Mouse (Mus musculus) heart, embryonic 16.5 days (tissue): Measurements from ENCODE around the gene Olfr1250. TPM values are rescaled to one million over a fixed set of nuclear protein-coding genes. Genes with fewer than 3 reads are reported as not detected.
"Not testable (repeated sequence)": the region's sequence is repeated elsewhere in the genome, so short reads cannot be mapped to it uniquely, and the experiment has no call there.

Experiments used
- ATAC-seq: fragments of 200-750 bp; cut with Nextera tagmentation; replicated peaks from 2 replicates; pipeline ENCODE4 v1.8.0; 2017; ENCODE audit warnings: moderate number of reproducible peaks; ENCODE audit not compliant: insufficient read depth, low FRiP score; ENCODE audit errors: extremely low read depth
- H3K27ac ChIP-seq: fragments of 300-500 bp; sonication (generic); 2 replicates; pipeline ENCODE4 v1.5.1; 2014; ENCODE audit warnings: mild to moderate bottlenecking, low read length, control low read depth, moderate library complexity
- H3K27me3 ChIP-seq: fragments of 300-500 bp; sonication (generic); 2 replicates; pipeline ENCODE4 v1.6.1; 2014; ENCODE audit warnings: low read length, mixed read lengths; ENCODE audit not compliant: control insufficient read depth, insufficient read depth
- H3K36me3 ChIP-seq: fragments of 300-500 bp; sonication (generic); 2 replicates; pipeline ENCODE4 v1.6.1; 2014; ENCODE audit not compliant: control insufficient read depth, insufficient read depth
- H3K4me1 ChIP-seq: fragments of 300-500 bp; sonication (generic); 2 replicates; pipeline ENCODE4 v1.6.1; 2014; ENCODE audit warnings: low read length, mixed read lengths; ENCODE audit not compliant: control insufficient read depth, insufficient read depth
- H3K4me2 ChIP-seq: fragments of 300-500 bp; sonication (generic); 2 replicates; pipeline ENCODE4 v1.6.1; 2014; ENCODE audit warnings: low read depth, mild to moderate bottlenecking, control low read depth, low read length
- H3K4me3 ChIP-seq: fragments of 300-500 bp; sonication (generic); 2 replicates; pipeline ENCODE4 v1.5.1; 2014; ENCODE audit warnings: mild to moderate bottlenecking, control low read depth, low read length
- H3K9ac ChIP-seq: fragments of 300-500 bp; sonication (generic); 2 replicates; pipeline ENCODE4 v1.6.1; 2014; ENCODE audit warnings: low read length, control low read depth
- H3K9me3 ChIP-seq: fragments of 300-500 bp; sonication (generic); replicated peaks from 2 replicates; pipeline ENCODE4 v1.6.1; 2016; ENCODE audit warnings: low read length; ENCODE audit not compliant: control insufficient read depth
- WGBS: fragments of 180-500 bp; shearing (Covaris S2); extraction: QIAGEN DNeasy Blood & Tissue Kit; methylation state at CpG from one replicate; pipeline ENCODE4 v1.1.7; 2014; 5-methylcytosine and 5-hydroxymethylcytosine counted together
- polyA plus RNA-seq: library from polyadenylated mRNA; unstranded; fragments of >200 nt; fragmentation: Nextera tagmentation; extraction: Ambion mirVana; gene quantifications from 2 replicates; pipeline ENCODE4 v1.2.1, GENCODE M21; 2015

The Olfr1250 gene
- polyA plus RNA-seq, result not detected in 2 replicates

DNA sequence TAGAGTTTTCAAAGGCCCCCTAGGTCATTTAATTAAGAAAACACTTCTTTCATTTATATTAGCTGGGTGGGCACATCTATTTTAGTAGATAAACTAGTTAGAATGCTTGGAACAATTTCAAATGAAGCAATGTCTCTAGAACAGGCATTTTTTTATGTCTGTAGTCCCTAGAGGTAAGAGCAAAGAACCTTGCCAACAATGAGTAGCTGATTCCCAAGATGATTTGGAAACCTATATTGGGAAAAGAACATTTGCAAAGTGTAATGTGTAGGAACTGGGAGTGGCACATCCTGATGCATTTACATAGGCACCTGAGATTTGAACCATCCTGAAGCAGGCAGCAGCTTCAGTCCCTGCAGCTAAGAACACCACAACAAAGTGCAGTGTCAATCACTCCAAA lies at the start of gene Olfr1250:
Gene Olfr1250, minus strand, starts transcription at position 101 of the 400 bp plus-strand sequence.
- no peaks in the 10 kb centered on the region for H3K9me3 ChIP-seq
- no peak within 1 kb of the TSS for H3K4me3 ChIP-seq
- no peaks in the 10 kb centered on the region for H3K4me1 ChIP-seq
- no peak within 1 kb of the TSS for H3K9ac ChIP-seq
- no peaks in the 10 kb centered on the region for H3K36me3 ChIP-seq
- no peaks in the 10 kb centered on the region for H3K27me3 ChIP-seq
- H3K27ac ChIP-seq, result no peak within 1 kb of the TSS
- no peak within 1 kb of the TSS for H3K4me2 ChIP-seq
- ATAC-seq, result no peak

- no peaks in the 10 kb centered on the region for H3K27me3 ChIP-seq
- 75% methylated on average over 6 of the region's 6 CpGs for WGBS
- no peak overlapping the region for H3K4me2 ChIP-seq
- H3K9ac ChIP-seq, result no peak overlapping the region
- H3K36me3 ChIP-seq, result no peaks in the 10 kb centered on the region
- H3K9me3 ChIP-seq, result no peaks in the 10 kb centered on the region
- H3K27ac ChIP-seq, result no peak overlapping the region
- H3K4me3 ChIP-seq, result no peak overlapping the region
- ATAC-seq, result no peak
- no peaks in the 10 kb centered on the region for H3K4me1 ChIP-seq
These were observed 30.7 kb upstream of the Olfr1250 start for GRCm38 (mm10) chr2:89691980-89692379.

- no peak for ATAC-seq
- Histone ChIP-seq H3K27me3 (no peaks in the 10 kb centered on the region), H3K27ac (no peak within 1 kb of the TSS), H3K4me3 (no peak within 1 kb of the TSS), H3K4me2 (no peak within 1 kb of the TSS), H3K9ac (no peak within 1 kb of the TSS), H3K4me1 (no peaks in the 10 kb centered on the region), H3K9me3 (no peaks in the 10 kb centered on the region), H3K36me3 (no peaks in the 10 kb centered on the region)
These were observed 10.6 kb upstream of the Olfr1250 start, which contains the start of gene Olfr1251 for GRCm38 (mm10) chr2:89671836-89672235. Olfr1251 (minus strand) TSS chr2:89671936.

DNA sequence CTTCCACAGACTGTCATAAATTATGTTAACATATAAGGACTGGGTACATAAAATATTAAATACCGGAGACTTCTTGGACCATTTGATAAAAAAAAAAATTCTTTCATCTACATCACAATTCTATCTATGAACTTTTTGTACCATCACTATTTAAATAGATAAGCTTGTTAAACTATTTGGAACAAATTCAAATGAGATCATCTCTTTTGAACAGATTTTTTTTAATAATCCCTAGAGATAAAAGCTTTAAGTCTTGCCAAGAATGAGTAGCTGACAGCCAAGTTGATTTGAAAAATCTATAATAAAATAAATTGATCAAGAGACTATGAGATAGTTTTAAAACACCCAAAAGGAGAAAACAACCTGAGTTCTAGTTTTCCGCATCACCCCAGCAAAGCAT lies 26.4 kb downstream of the Olfr1250 start, which contains the start of gene Olfr1249:
Gene Olfr1249, minus strand, starts transcription at position 101 of the 400 bp plus-strand sequence.
- no peaks in the 10 kb centered on the region for H3K4me1 ChIP-seq

GRCm38 (mm10) chr2:89618145-89618544 lies 43.1 kb downstream of the Olfr1250 start, which contains the start of gene Olfr1248:
Olfr1248 (minus strand) TSS chr2:89618245.
- not testable (repeated sequence) for H3K9me3 ChIP-seq, H3K4me1 ChIP-seq, H3K27ac ChIP-seq, H3K9ac ChIP-seq, H3K36me3 ChIP-seq, H3K4me2 ChIP-seq, H3K27me3 ChIP-seq, H3K4me3 ChIP-seq, ATAC-seq
- WGBS, result 92% methylated on average over 1 of the region's 1 CpGs

More for the DNA sequence above, 26.4 kb downstream of the Olfr1250 start, which contains the start of gene Olfr1249:
- H3K27me3 ChIP-seq, result no peaks in the 10 kb centered on the region
- no peaks in the 10 kb centered on the region for H3K9me3 ChIP-seq
- H3K9ac ChIP-seq, result no peak within 1 kb of the TSS
- WGBS, result 85% methylated on average over 2 of the region's 2 CpGs
- H3K27ac ChIP-seq, result no peak within 1 kb of the TSS
- no peak for ATAC-seq
- no peaks in the 10 kb centered on the region for H3K36me3 ChIP-seq
- H3K4me3 ChIP-seq, result no peak within 1 kb of the TSS
- no peak within 1 kb of the TSS for H3K4me2 ChIP-seq

DNA sequence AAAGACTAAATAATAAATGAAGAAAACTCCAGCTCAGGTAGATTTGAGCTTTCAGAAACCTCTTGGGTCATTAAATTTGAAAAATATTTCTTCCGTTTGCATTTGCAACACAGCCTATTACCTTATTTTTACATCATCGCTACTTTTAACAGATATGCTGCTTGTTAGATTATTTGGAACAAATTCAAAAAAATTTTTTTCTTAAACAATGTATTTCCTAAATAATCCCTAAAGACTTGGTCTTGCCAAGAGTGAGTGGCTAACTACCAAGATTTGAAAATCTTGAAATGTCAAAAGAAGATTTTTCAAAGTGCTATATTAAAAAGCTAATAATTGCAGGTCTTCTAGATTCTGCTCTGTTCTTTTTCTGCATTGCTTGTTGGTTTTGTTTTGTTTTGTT lies 47.2 kb downstream of the Olfr1250 start, which contains the start of gene Olfr1247:
Gene Olfr1247, minus strand, starts transcription at position 101 of the 400 bp plus-strand sequence.
- H3K4me3 ChIP-seq, result no peak within 1 kb of the TSS
- H3K9me3 ChIP-seq, result no peaks in the 10 kb centered on the region
- ATAC-seq, result no peak
- H3K27me3 ChIP-seq, result no peaks in the 10 kb centered on the region
- H3K27ac ChIP-seq, result no peak within 1 kb of the TSS
- H3K36me3 ChIP-seq, result no peaks in the 10 kb centered on the region
- H3K4me1 ChIP-seq, result no peaks in the 10 kb centered on the region
- H3K9ac ChIP-seq, result no peak within 1 kb of the TSS
- 84% methylated on average over 2 of the region's 2 CpGs for WGBS
- H3K4me2 ChIP-seq, result no peak within 1 kb of the TSS

Other genes with a start within 250 kb of the Olfr1250 start
- not detected in 2 replicates for gene Olfr1239, start 241.1 kb downstream of the Olfr1250 start, polyA plus RNA-seq
- not detected in 2 replicates for gene Olfr1240, start 218.5 kb downstream of the Olfr1250 start, polyA plus RNA-seq
- gene Olfr1241, start 174.3 kb downstream of the Olfr1250 start, polyA plus RNA-seq, result not detected in 2 replicates
- gene Olfr1242, start 163.1 kb downstream of the Olfr1250 start, polyA plus RNA-seq, result not detected in 2 replicates
- gene Olfr1243, start 130.0 kb downstream of the Olfr1250 start, polyA plus RNA-seq, result not detected in 2 replicates
- gene Olfr1245, start 83.0 kb downstream of the Olfr1250 start, polyA plus RNA-seq, result not detected in 2 replicates
- gene Olfr1246, start 68.3 kb downstream of the Olfr1250 start, polyA plus RNA-seq, result not detected in 2 replicates
- not detected in 2 replicates for gene Olfr1247, start 47.3 kb downstream of the Olfr1250 start, polyA plus RNA-seq
- not detected in 2 replicates for gene Olfr1248, start 43.2 kb downstream of the Olfr1250 start, polyA plus RNA-seq
- not detected in 2 replicates for gene Olfr1249, start 26.5 kb downstream of the Olfr1250 start, polyA plus RNA-seq
- gene Olfr1251, start 10.5 kb upstream of the Olfr1250 start, polyA plus RNA-seq, result not detected in 2 replicates
- gene Olfr1252, start 63.5 kb upstream of the Olfr1250 start, polyA plus RNA-seq, result not detected in 2 replicates
- not detected in 2 replicates for gene Olfr1253, start 95.6 kb upstream of the Olfr1250 start, polyA plus RNA-seq
- not detected in 2 replicates for gene Olfr1254, start 132.2 kb upstream of the Olfr1250 start, polyA plus RNA-seq
- not detected in 2 replicates for gene Olfr1255, start 150.6 kb upstream of the Olfr1250 start, polyA plus RNA-seq
- gene Olfr1256, start 180.1 kb upstream of the Olfr1250 start, polyA plus RNA-seq, result not detected in 2 replicates
- not detected in 2 replicates for gene Olfr48, start 186.7 kb upstream of the Olfr1250 start, polyA plus RNA-seq
- not detected in 2 replicates for gene Olfr1257, start 217.0 kb upstream of the Olfr1250 start, polyA plus RNA-seq